Mouse (Mus musculus) neural tube, embryonic 14.5 days (tissue): ENCODE data around the gene Mdfi. TPM values are rescaled to one million over a fixed set of nuclear protein-coding genes. Genes with fewer than 3 reads are reported as not detected.

Experiments used
- ATAC-seq: fragments of 200-750 bp; cut with Nextera tagmentation; 2 replicates; pipeline ENCODE4 v1.8.0; 2017; ENCODE audit warnings: low read depth, mild to moderate bottlenecking, moderate TSS enrichment, moderate library complexity
- H3K27ac ChIP-seq: fragments of 300-500 bp; sonication (generic); 2 replicates; pipeline ENCODE4 v1.5.1; 2014; ENCODE audit warnings: low read depth, mild to moderate bottlenecking, control low read depth, low read length, moderate library complexity, mixed read lengths
- H3K27me3 ChIP-seq: fragments of 300-500 bp; sonication (generic); 2 replicates; pipeline ENCODE4 v1.6.1; 2014; ENCODE audit warnings: low read length; ENCODE audit not compliant: control insufficient read depth, insufficient read depth
- H3K36me3 ChIP-seq: fragments of 300-500 bp; sonication (generic); 2 replicates; pipeline ENCODE4 v1.6.1; 2014; ENCODE audit warnings: low read length, mixed read lengths; ENCODE audit not compliant: control insufficient read depth, insufficient read depth
- H3K4me1 ChIP-seq: fragments of 300-500 bp; sonication (generic); 2 replicates; pipeline ENCODE4 v1.6.1; 2014; ENCODE audit warnings: low read length; ENCODE audit not compliant: control insufficient read depth, insufficient read depth
- H3K4me2 ChIP-seq: fragments of 300-500 bp; sonication (generic); 2 replicates; pipeline ENCODE4 v1.6.1; 2014; ENCODE audit warnings: mild to moderate bottlenecking, low read depth, low read length, control low read depth
- H3K4me3 ChIP-seq: fragments of 300-500 bp; sonication (generic); 2 replicates; pipeline ENCODE4 v1.5.1; 2014; ENCODE audit warnings: low read depth, low read length, control low read depth, mixed read lengths
- H3K9ac ChIP-seq: fragments of 300-500 bp; sonication (generic); replicated peaks from 2 replicates; pipeline ENCODE4 v1.6.1; 2014; ENCODE audit warnings: low read depth, mild to moderate bottlenecking, control low read depth, low read length, mixed read lengths
- H3K9me3 ChIP-seq: fragments of 300-500 bp; sonication (generic); 2 replicates; pipeline ENCODE4 v1.6.1; 2016; ENCODE audit warnings: low read length; ENCODE audit not compliant: control insufficient read depth
- WGBS: fragments of 180-500 bp; shearing (Covaris S2); extraction: QIAGEN DNeasy Blood & Tissue Kit; methylation state at CpG from one replicate; pipeline ENCODE4 v1.1.7; 2014; 5-methylcytosine and 5-hydroxymethylcytosine counted together
- polyA plus RNA-seq: library from polyadenylated mRNA; unstranded; fragments of >200 nt; fragmentation: Nextera tagmentation; extraction: Ambion mirVana; gene quantifications from 2 replicates; pipeline ENCODE4 v1.2.1, GENCODE M21; 2014

The Mdfi gene
- polyA plus RNA-seq, 1 experiment from 2014 or later: 2.7 TPM

GRCm38 (mm10) chr17:47815446-47815845 is 19.0 kb downstream of the Mdfi start:
- WGBS: 34% methylated on average over 10 of the region's 10 CpGs

GRCm38 (mm10) chr17:47814496-47814895 is 20.0 kb downstream of the Mdfi start:
- H3K27ac ChIP-seq: no peak overlapping the region

More at GRCm38 (mm10) chr17:47815446-47815845, 19.0 kb downstream of the Mdfi start:
- no peaks in the 10 kb centered on the region for H3K4me1 ChIP-seq
- H3K4me2 ChIP-seq: no peak overlapping the region
- H3K4me3 ChIP-seq: no peak overlapping the region
- ATAC-seq: no peak
- no peak overlapping the region for H3K27ac ChIP-seq
- H3K27me3 ChIP-seq: no peaks in the 10 kb centered on the region; the same call in none of the 2 replicates
- H3K36me3 ChIP-seq: no peaks in the 10 kb centered on the region
- no peak overlapping the region for H3K9ac ChIP-seq
- no peaks in the 10 kb centered on the region for H3K9me3 ChIP-seq

GRCm38 (mm10) chr17:47813616-47814015 is 20.9 kb downstream of the Mdfi start:
- no peak overlapping the region for H3K27ac ChIP-seq
- 56% methylated on average over 5 of the region's 5 CpGs for WGBS
- H3K36me3 ChIP-seq: no peaks in the 10 kb centered on the region
- H3K9me3 ChIP-seq: no peaks in the 10 kb centered on the region
- no peaks in the 10 kb centered on the region for H3K4me1 ChIP-seq
- H3K9ac ChIP-seq: no peak overlapping the region
- H3K4me3 ChIP-seq: no peak overlapping the region
- no peak for ATAC-seq
- H3K27me3 ChIP-seq: no peaks in the 10 kb centered on the region; the same call in none of the 2 replicates
- no peak overlapping the region for H3K4me2 ChIP-seq

More at GRCm38 (mm10) chr17:47814496-47814895, 20.0 kb downstream of the Mdfi start:
- Histone ChIP-seq H3K4me2 (no peak overlapping the region), H3K9me3 (no peaks in the 10 kb centered on the region), H3K27me3 (no peaks in the 10 kb centered on the region; the same call in none of the 2 replicates), H3K36me3 (no peaks in the 10 kb centered on the region), H3K4me1 (no peaks in the 10 kb centered on the region), H3K9ac (no peak overlapping the region), H3K4me3 (no peak overlapping the region)
- no peak for ATAC-seq
- 22% methylated on average over 6 of the region's 6 CpGs for WGBS

- Histone ChIP-seq H3K9ac (no peak overlapping the region), H3K27ac (no peak overlapping the region), H3K4me1 (no peaks in the 10 kb centered on the region), H3K4me3 (no peak overlapping the region), H3K4me2 (no peak overlapping the region), H3K27me3 (no peaks in the 10 kb centered on the region; the same call in none of the 2 replicates), H3K36me3 (no peaks in the 10 kb centered on the region), H3K9me3 (no peaks in the 10 kb centered on the region)
- ATAC-seq: no peak
- WGBS: 78% methylated on average over 6 of the region's 6 CpGs
Measured at GRCm38 (mm10) chr17:47812200-47812599, 22.3 kb downstream of the Mdfi start.

GRCm38 (mm10) chr17:47811265-47811800 is 23.2 kb downstream of the Mdfi start:
- peak; percentile 47; the same call in 1 of the 2 replicates for ATAC-seq
- no peak overlapping the region for H3K4me2 ChIP-seq
- no peak overlapping the region for H3K4me3 ChIP-seq
- WGBS: 12% methylated on average over 15 of the region's 15 CpGs
- no peak overlapping the region for H3K27ac ChIP-seq
- no peaks in the 10 kb centered on the region for H3K4me1 ChIP-seq
- no peaks in the 10 kb centered on the region for H3K36me3 ChIP-seq
- H3K9ac ChIP-seq: no peak overlapping the region
- H3K27me3 ChIP-seq: no peaks in the 10 kb centered on the region; the same call in none of the 2 replicates
- no peaks in the 10 kb centered on the region for H3K9me3 ChIP-seq

- Histone ChIP-seq H3K4me2 (no peak overlapping the region), H3K27ac (no peak overlapping the region), H3K27me3 (no peaks in the 10 kb centered on the region; the same call in 1 of the 2 replicates), H3K9me3 (no peaks in the 10 kb centered on the region), H3K4me1 (no peaks in the 10 kb centered on the region), H3K4me3 (no peak overlapping the region), H3K9ac (no peak overlapping the region), H3K36me3 (no peaks in the 10 kb centered on the region)
- no peak for ATAC-seq
- WGBS: 55% methylated on average over 9 of the region's 9 CpGs
Measured at GRCm38 (mm10) chr17:47806230-47806629, 28.3 kb downstream of the Mdfi start.

- Histone ChIP-seq H3K36me3 (no peaks in the 10 kb centered on the region), H3K4me3 (no peak overlapping the region), H3K27me3 (no peaks in the 10 kb centered on the region), H3K4me2 (no peak overlapping the region), H3K4me1 (no peaks in the 10 kb centered on the region), H3K27ac (no peak overlapping the region), H3K9me3 (no peaks in the 10 kb centered on the region), H3K9ac (no peak overlapping the region)
- no peak for ATAC-seq
- WGBS: 40% methylated on average over 13 of the region's 13 CpGs
Measured at GRCm38 (mm10) chr17:47805047-47805835, 29.2 kb downstream of the Mdfi start.

- 85% methylated on average over 4 of the region's 4 CpGs for WGBS
- no peaks in the 10 kb centered on the region for H3K36me3 ChIP-seq
- no peaks in the 10 kb centered on the region for H3K27me3 ChIP-seq
- H3K4me1 ChIP-seq: no peaks in the 10 kb centered on the region
- H3K4me3 ChIP-seq: no peak overlapping the region
- no peak overlapping the region for H3K9ac ChIP-seq
- H3K4me2 ChIP-seq: no peak overlapping the region
- no peak for ATAC-seq
- no peaks in the 10 kb centered on the region for H3K9me3 ChIP-seq
- no peak overlapping the region for H3K27ac ChIP-seq
Measured at GRCm38 (mm10) chr17:47803662-47804061, 30.8 kb downstream of the Mdfi start.

GRCm38 (mm10) chr17:47802806-47803205 is 31.7 kb downstream of the Mdfi start:
- Histone ChIP-seq H3K4me1 (no peaks in the 10 kb centered on the region), H3K9me3 (no peaks in the 10 kb centered on the region), H3K9ac (no peak overlapping the region), H3K4me2 (no peak overlapping the region), H3K27ac (no peak overlapping the region), H3K27me3 (no peaks in the 10 kb centered on the region), H3K4me3 (no peak overlapping the region), H3K36me3 (no peaks in the 10 kb centered on the region)
- no peak for ATAC-seq
- WGBS: 14% methylated on average over 8 of the region's 8 CpGs
